Mouse (Mus musculus) limb, embryonic 15.5 days (tissue): Measurements from ENCODE around the gene Ell2. TPM values are rescaled to one million over a fixed set of nuclear protein-coding genes. Genes with fewer than 3 reads are reported as not detected.

Experiments used
- ATAC-seq: fragments of 200-750 bp; cut with Nextera tagmentation; 2 replicates; pipeline ENCODE4 v1.8.0; 2017; ENCODE audit warnings: low read depth, moderate TSS enrichment; ENCODE audit not compliant: insufficient number of reproducible peaks, low FRiP score, low TSS enrichment
- H3K27ac ChIP-seq: fragments of 300-500 bp; sonication (generic); 2 replicates; pipeline ENCODE4 v1.5.1; 2015; ENCODE audit warnings: moderate library complexity, mild to moderate bottlenecking, inconsistent platforms
- H3K27me3 ChIP-seq: fragments of 300-500 bp; sonication (generic); 2 replicates; pipeline ENCODE4 v1.6.1; 2015; ENCODE audit warnings: inconsistent platforms
- H3K36me3 ChIP-seq: fragments of 300-500 bp; sonication (generic); 2 replicates; pipeline ENCODE4 v1.6.1; 2015; ENCODE audit warnings: inconsistent platforms
- H3K4me1 ChIP-seq: fragments of 300-500 bp; sonication (generic); 2 replicates; pipeline ENCODE4 v1.6.1; 2015; ENCODE audit warnings: inconsistent platforms
- H3K4me2 ChIP-seq: fragments of 300-500 bp; sonication (generic); 2 replicates; pipeline ENCODE4 v1.6.1; 2015; ENCODE audit warnings: mild to moderate bottlenecking, inconsistent platforms
- H3K4me3 ChIP-seq: fragments of 300-500 bp; sonication (generic); 2 replicates; pipeline ENCODE4 v1.5.1; 2015; ENCODE audit warnings: mild to moderate bottlenecking, inconsistent platforms
- H3K9ac ChIP-seq: fragments of 300-500 bp; sonication (generic); 2 replicates; pipeline ENCODE4 v1.6.1; 2015; ENCODE audit warnings: inconsistent platforms
- H3K9me3 ChIP-seq: fragments of 300-500 bp; sonication (generic); 2 replicates; pipeline ENCODE4 v1.6.1; 2016; ENCODE audit warnings: inconsistent platforms
- WGBS: fragments of 180-500 bp; shearing (Covaris S2); methylation state at CpG from one replicate; pipeline ENCODE4 v1.1.7; 2015; 5-methylcytosine and 5-hydroxymethylcytosine counted together
- polyA plus RNA-seq: library from polyadenylated mRNA; unstranded; fragments of >200 nt; fragmentation: Nextera tagmentation; extraction: Ambion mirVana; gene quantifications from 2 replicates; pipeline ENCODE4 v1.2.1, GENCODE M21; 2015

Ell2 gene
- polyA plus RNA-seq, 1 experiment from 2014 or later, result 13.3 TPM

- H3K9me3 ChIP-seq, result no peaks in the 10 kb centered on the region
- H3K9ac ChIP-seq, result no peak overlapping the region
- ATAC-seq, result no peak
- peaks cover 3% of the 10 kb centered on the region; the same call in 1 of the 2 replicates for H3K36me3 ChIP-seq
- no peaks in the 10 kb centered on the region for H3K4me1 ChIP-seq
- H3K4me3 ChIP-seq, result no peak overlapping the region
- no peak overlapping the region for H3K27ac ChIP-seq
- no peak overlapping the region for H3K4me2 ChIP-seq
- WGBS, result 84% methylated on average over 3 of the region's 3 CpGs
- no peaks in the 10 kb centered on the region for H3K27me3 ChIP-seq
Observed at GRCm38 (mm10) chr13:75771984-75772730, 65.6 kb downstream of the Ell2 start.

- H3K4me1 ChIP-seq, result no peaks in the 10 kb centered on the region
- H3K4me3 ChIP-seq, result no peak overlapping the region
- H3K36me3 ChIP-seq, result peaks cover 3% of the 10 kb centered on the region; the same call in 1 of the 2 replicates
- H3K27ac ChIP-seq, result no peak overlapping the region
- ATAC-seq, result no peak
- H3K9ac ChIP-seq, result no peak overlapping the region
- H3K27me3 ChIP-seq, result no peaks in the 10 kb centered on the region
- no peak overlapping the region for H3K4me2 ChIP-seq
- no peaks in the 10 kb centered on the region for H3K9me3 ChIP-seq
Observed at GRCm38 (mm10) chr13:75775961-75776360, 69.4 kb downstream of the Ell2 start.

DNA sequence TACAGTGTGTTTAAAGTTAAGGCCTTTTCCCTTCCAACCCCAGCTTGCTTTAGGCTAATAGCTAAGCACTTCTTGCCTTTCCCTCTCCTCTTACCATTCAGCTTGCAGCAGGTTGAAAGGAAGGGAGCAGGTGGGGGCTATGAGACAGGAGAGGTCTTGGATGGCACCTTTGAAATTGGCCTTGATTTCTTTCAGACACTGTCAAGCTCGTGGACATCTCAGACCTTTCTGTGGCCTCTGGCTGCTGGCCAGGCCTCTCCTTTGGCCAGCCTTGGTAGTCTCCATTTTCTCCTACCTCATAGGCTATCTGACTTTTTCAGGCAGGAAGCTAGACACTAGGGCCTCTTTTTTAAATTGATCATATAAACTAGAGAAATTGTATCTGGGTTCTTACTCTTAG, 70.1 kb downstream of the Ell2 start:
- Histone ChIP-seq H3K9ac (no peak overlapping the region), H3K27me3 (no peaks in the 10 kb centered on the region), H3K4me2 (no peak overlapping the region), H3K4me3 (no peak overlapping the region), H3K27ac (no peak overlapping the region), H3K9me3 (no peaks in the 10 kb centered on the region), H3K36me3 (peaks cover 3% of the 10 kb centered on the region; the same call in 1 of the 2 replicates), H3K4me1 (no peaks in the 10 kb centered on the region)
- 64% methylated on average over 1 of the region's 1 CpGs for WGBS
- no peak for ATAC-seq

- Histone ChIP-seq H3K36me3 (peaks cover 2% of the 10 kb centered on the region; the same call in 1 of the 2 replicates), H3K4me2 (no peak overlapping the region), H3K27me3 (no peaks in the 10 kb centered on the region), H3K27ac (no peak overlapping the region), H3K4me3 (no peak overlapping the region), H3K9ac (no peak overlapping the region), H3K9me3 (no peaks in the 10 kb centered on the region), H3K4me1 (no peaks in the 10 kb centered on the region)
- WGBS, result 68% methylated on average over 6 of the region's 6 CpGs
- ATAC-seq, result no peak
Observed at GRCm38 (mm10) chr13:75778156-75778555, 71.6 kb downstream of the Ell2 start.

DNA sequence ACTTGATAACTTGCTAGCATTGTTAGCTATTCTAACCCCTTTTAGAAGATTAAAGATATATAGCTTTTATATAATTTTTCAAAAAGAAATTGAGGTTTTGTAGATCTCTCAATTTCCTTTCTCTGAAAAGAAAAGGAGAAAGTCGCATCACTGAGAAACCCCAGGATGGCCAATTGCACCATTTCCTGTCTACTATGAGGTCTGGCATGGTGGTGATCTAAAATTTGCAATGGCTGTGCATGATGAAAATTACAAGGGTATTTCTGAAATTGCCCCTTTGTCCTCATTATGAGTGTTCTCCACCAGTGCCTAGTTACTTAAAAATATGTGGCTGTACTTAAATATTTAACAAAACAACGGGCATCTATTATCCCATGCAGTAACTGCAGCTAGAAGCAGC, 72.6 kb downstream of the Ell2 start:
- H3K9ac ChIP-seq, result no peak overlapping the region
- WGBS, result 80% methylated on average over 2 of the region's 2 CpGs
- no peaks in the 10 kb centered on the region for H3K36me3 ChIP-seq
- H3K4me2 ChIP-seq, result no peak overlapping the region
- H3K27ac ChIP-seq, result no peak overlapping the region
- H3K4me3 ChIP-seq, result no peak overlapping the region
- H3K4me1 ChIP-seq, result no peaks in the 10 kb centered on the region
- H3K27me3 ChIP-seq, result no peaks in the 10 kb centered on the region
- no peak for ATAC-seq
- no peaks in the 10 kb centered on the region for H3K9me3 ChIP-seq

DNA sequence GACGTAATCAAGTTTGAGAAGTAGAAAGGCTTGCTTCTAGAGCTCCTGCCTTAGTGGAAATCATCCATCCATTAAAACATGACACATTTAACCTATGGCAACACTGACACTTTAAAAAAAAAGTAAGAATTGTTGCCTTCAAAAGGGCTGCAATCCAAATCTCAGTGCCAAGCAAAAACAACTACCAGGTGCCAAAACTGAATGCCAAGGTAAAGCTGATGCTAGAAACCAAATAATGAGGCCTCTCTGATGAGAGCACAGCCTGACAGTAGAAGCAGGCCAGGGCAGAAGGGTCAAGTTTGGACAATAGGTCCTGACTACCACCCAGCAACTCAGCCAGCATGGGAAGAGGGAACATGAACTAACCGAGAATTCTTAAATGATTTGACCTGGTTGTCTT, 73.5 kb downstream of the Ell2 start:
- WGBS, result 76% methylated on average over 2 of the region's 2 CpGs
- H3K9ac ChIP-seq, result no peak overlapping the region
- H3K4me2 ChIP-seq, result no peak overlapping the region
- H3K36me3 ChIP-seq, result no peaks in the 10 kb centered on the region
- ATAC-seq, result no peak
- H3K27me3 ChIP-seq, result no peaks in the 10 kb centered on the region
- no peaks in the 10 kb centered on the region for H3K4me1 ChIP-seq
- no peak overlapping the region for H3K4me3 ChIP-seq
- no peaks in the 10 kb centered on the region for H3K9me3 ChIP-seq
- no peak overlapping the region for H3K27ac ChIP-seq

DNA sequence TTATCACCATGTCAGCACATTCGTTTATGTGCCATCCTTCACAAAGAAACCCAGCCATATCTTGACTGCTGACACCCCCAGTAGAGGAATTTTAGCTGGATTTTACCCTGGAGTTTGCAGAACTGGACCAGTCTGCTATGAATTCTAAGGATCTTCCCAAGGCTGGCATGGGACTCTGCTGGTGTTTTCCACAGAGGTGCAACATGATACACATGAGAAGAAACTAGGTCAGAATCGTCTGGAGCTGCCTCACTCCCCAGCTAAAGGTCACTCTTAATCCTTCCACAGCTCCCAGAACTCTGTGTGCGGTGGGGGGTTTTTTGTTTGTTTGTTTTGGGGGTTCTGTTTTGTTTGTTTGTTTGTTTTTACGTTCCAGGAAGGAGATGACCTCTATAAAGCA, 79.2 kb downstream of the Ell2 start:
- ATAC-seq, result no peak
- no peaks in the 10 kb centered on the region for H3K36me3 ChIP-seq
- no peak overlapping the region for H3K4me2 ChIP-seq
- H3K4me3 ChIP-seq, result no peak overlapping the region
- H3K4me1 ChIP-seq, result no peaks in the 10 kb centered on the region
- H3K27me3 ChIP-seq, result no peaks in the 10 kb centered on the region
- H3K27ac ChIP-seq, result no peak overlapping the region
- no peaks in the 10 kb centered on the region for H3K9me3 ChIP-seq
- 62% methylated on average over 4 of the region's 4 CpGs for WGBS
- H3K9ac ChIP-seq, result no peak overlapping the region

GRCm38 (mm10) chr13:75786264-75786663, 79.7 kb downstream of the Ell2 start:
- Histone ChIP-seq H3K4me1 (no peaks in the 10 kb centered on the region), H3K4me3 (no peak overlapping the region), H3K4me2 (no peak overlapping the region), H3K27me3 (no peaks in the 10 kb centered on the region), H3K27ac (no peak overlapping the region), H3K36me3 (no peaks in the 10 kb centered on the region), H3K9ac (no peak overlapping the region), H3K9me3 (no peaks in the 10 kb centered on the region)
- no peak for ATAC-seq
- WGBS, result 86% methylated on average over 11 of the region's 11 CpGs

DNA sequence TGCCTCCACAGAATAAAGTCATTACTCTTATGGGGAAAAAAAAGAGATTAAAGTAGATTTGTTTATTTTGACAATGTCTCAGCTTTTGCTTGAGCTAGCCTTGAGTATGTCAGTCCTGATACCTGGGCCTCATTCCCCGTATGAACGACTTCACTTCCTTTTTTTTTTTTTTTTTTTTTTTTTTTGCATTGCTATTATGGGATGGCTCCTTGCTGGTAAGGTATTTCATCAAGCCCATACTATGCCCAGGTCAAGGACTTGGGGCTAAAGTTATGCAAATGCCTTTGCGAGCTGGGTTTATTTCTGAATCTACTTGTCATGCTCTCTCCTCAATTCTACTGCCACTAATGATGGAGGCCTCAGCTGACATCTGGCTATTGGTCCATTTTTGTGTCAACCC, 80.8 kb downstream of the Ell2 start:
- Histone ChIP-seq H3K4me2 (no peak overlapping the region), H3K27me3 (no peaks in the 10 kb centered on the region), H3K4me1 (no peaks in the 10 kb centered on the region), H3K9ac (no peak overlapping the region), H3K9me3 (no peaks in the 10 kb centered on the region), H3K27ac (no peak overlapping the region), H3K4me3 (no peak overlapping the region), H3K36me3 (no peaks in the 10 kb centered on the region)
- WGBS, result 78% methylated on average over 3 of the region's 3 CpGs
- no peak for ATAC-seq

- no peak overlapping the region for H3K9ac ChIP-seq
- no peaks in the 10 kb centered on the region for H3K36me3 ChIP-seq
- H3K27me3 ChIP-seq, result no peaks in the 10 kb centered on the region
- H3K4me1 ChIP-seq, result no peaks in the 10 kb centered on the region
- H3K4me2 ChIP-seq, result no peak overlapping the region
- WGBS, result 87% methylated on average over 4 of the region's 4 CpGs
- H3K27ac ChIP-seq, result no peak overlapping the region
- no peak overlapping the region for H3K4me3 ChIP-seq
- no peak for ATAC-seq
- no peaks in the 10 kb centered on the region for H3K9me3 ChIP-seq
Observed at GRCm38 (mm10) chr13:75788178-75788577, 81.6 kb downstream of the Ell2 start.

- no peak for ATAC-seq
- Histone ChIP-seq H3K4me1 (no peaks in the 10 kb centered on the region), H3K9ac (no peak overlapping the region), H3K27ac (no peak overlapping the region), H3K36me3 (no peaks in the 10 kb centered on the region), H3K27me3 (no peaks in the 10 kb centered on the region), H3K9me3 (no peaks in the 10 kb centered on the region), H3K4me3 (no peak overlapping the region), H3K4me2 (no peak overlapping the region)
- WGBS, result 84% methylated on average over 2 of the region's 2 CpGs
Observed at GRCm38 (mm10) chr13:75789061-75789834, 82.7 kb downstream of the Ell2 start.

GRCm38 (mm10) chr13:75790550-75791205, 84.1 kb downstream of the Ell2 start:
- WGBS, result 78% methylated on average over 1 of the region's 1 CpGs
- Histone ChIP-seq H3K9ac (no peak overlapping the region), H3K9me3 (no peaks in the 10 kb centered on the region), H3K27me3 (no peaks in the 10 kb centered on the region), H3K4me3 (no peak overlapping the region), H3K36me3 (no peaks in the 10 kb centered on the region), H3K4me1 (no peaks in the 10 kb centered on the region), H3K4me2 (no peak overlapping the region), H3K27ac (no peak overlapping the region)
- ATAC-seq, result no peak
